Mouse (Mus musculus): ENCODE data around the gene Smyd3. TPM values are rescaled to one million over a fixed set of nuclear protein-coding genes. Genes with fewer than 3 reads are reported as not detected.

Gene Smyd3
- polyA plus RNA-seq, 1 experiment from 2014 or later, result 12.6 TPM

GRCm38 (mm10) chr1:179361481-179362466 lies 156.1 kb downstream of the Smyd3 start:
- Histone ChIP-seq H3K9me3 (replicated peaks; ENCODE audit: control insufficient read depth, low read length) (no peaks in the 10 kb centered on the region), H3K36me3 (ENCODE audit: control insufficient read depth, insufficient read depth, low read length) (no peaks in the 10 kb centered on the region), H3K4me3 (ENCODE audit: low read depth, low read length) (no peak overlapping the region), H3K4me1 (ENCODE audit: control insufficient read depth, insufficient read depth, low read length) (no peaks in the 10 kb centered on the region), H3K4me2 (no peak overlapping the region), H3K9ac (ENCODE audit: low read depth, low read length) (no peak overlapping the region), H3K27ac (ENCODE audit: low read depth, low read length) (no peak overlapping the region), H3K27me3 (ENCODE audit: control insufficient read depth, insufficient read depth, low read length) (no peaks in the 10 kb centered on the region)
- ATAC-seq (replicated peaks; ENCODE audit: insufficient number of reproducible peaks, low FRiP score, low TSS enrichment), result no peak
- 68% methylated on average over 8 of the region's 8 CpGs for WGBS (ENCODE audit: insufficient replicate concordance)

GRCm38 (mm10) chr1:179357111-179357510 lies 160.7 kb downstream of the Smyd3 start:
- Histone ChIP-seq H3K36me3 (ENCODE audit: control insufficient read depth, insufficient read depth, low read length) (no peaks in the 10 kb centered on the region), H3K4me3 (ENCODE audit: low read depth, low read length) (no peak overlapping the region), H3K27ac (ENCODE audit: low read depth, low read length) (no peak overlapping the region), H3K4me1 (ENCODE audit: control insufficient read depth, insufficient read depth, low read length) (no peaks in the 10 kb centered on the region), H3K4me2 (no peak overlapping the region), H3K9ac (ENCODE audit: low read depth, low read length) (no peak overlapping the region), H3K27me3 (ENCODE audit: control insufficient read depth, insufficient read depth, low read length) (no peaks in the 10 kb centered on the region), H3K9me3 (replicated peaks; ENCODE audit: control insufficient read depth, low read length) (no peaks in the 10 kb centered on the region)
- no peak for ATAC-seq (replicated peaks; ENCODE audit: insufficient number of reproducible peaks, low FRiP score, low TSS enrichment)
- 78% methylated on average over 2 of the region's 2 CpGs for WGBS (ENCODE audit: insufficient replicate concordance)

GRCm38 (mm10) chr1:179354250-179354649 lies 163.6 kb downstream of the Smyd3 start:
- WGBS (ENCODE audit: insufficient replicate concordance), result 85% methylated on average over 6 of the region's 6 CpGs
- Histone ChIP-seq H3K9me3 (replicated peaks; ENCODE audit: control insufficient read depth, low read length) (no peaks in the 10 kb centered on the region), H3K27me3 (ENCODE audit: control insufficient read depth, insufficient read depth, low read length) (no peaks in the 10 kb centered on the region), H3K27ac (ENCODE audit: low read depth, low read length) (no peak overlapping the region), H3K9ac (ENCODE audit: low read depth, low read length) (no peak overlapping the region), H3K4me2 (no peak overlapping the region), H3K36me3 (ENCODE audit: control insufficient read depth, insufficient read depth, low read length) (no peaks in the 10 kb centered on the region), H3K4me1 (ENCODE audit: control insufficient read depth, insufficient read depth, low read length) (no peaks in the 10 kb centered on the region), H3K4me3 (ENCODE audit: low read depth, low read length) (no peak overlapping the region)
- no peak for ATAC-seq (replicated peaks; ENCODE audit: insufficient number of reproducible peaks, low FRiP score, low TSS enrichment)

- Histone ChIP-seq H3K4me3 (ENCODE audit: low read depth, low read length) (no peak overlapping the region), H3K4me2 (no peak overlapping the region), H3K36me3 (ENCODE audit: control insufficient read depth, insufficient read depth, low read length) (no peaks in the 10 kb centered on the region), H3K27ac (ENCODE audit: low read depth, low read length) (no peak overlapping the region), H3K4me1 (ENCODE audit: control insufficient read depth, insufficient read depth, low read length) (no peaks in the 10 kb centered on the region), H3K9ac (ENCODE audit: low read depth, low read length) (no peak overlapping the region), H3K9me3 (replicated peaks; ENCODE audit: control insufficient read depth, low read length) (no peaks in the 10 kb centered on the region), H3K27me3 (ENCODE audit: control insufficient read depth, insufficient read depth, low read length) (no peaks in the 10 kb centered on the region)
- no peak for ATAC-seq (replicated peaks; ENCODE audit: insufficient number of reproducible peaks, low FRiP score, low TSS enrichment)
- 65% methylated on average over 2 of the region's 2 CpGs for WGBS (ENCODE audit: insufficient replicate concordance)
Observed at GRCm38 (mm10) chr1:179345318-179345925, 172.4 kb downstream of the Smyd3 start.

GRCm38 (mm10) chr1:179343426-179343825 lies 174.4 kb downstream of the Smyd3 start:
- no peak for ATAC-seq (replicated peaks; ENCODE audit: insufficient number of reproducible peaks, low FRiP score, low TSS enrichment)
- no peak overlapping the region for H3K27ac ChIP-seq (ENCODE audit: low read depth, low read length)
- 87% methylated on average over 17 of the region's 17 CpGs for WGBS (ENCODE audit: insufficient replicate concordance)
- no peak overlapping the region for H3K4me2 ChIP-seq
- H3K4me1 ChIP-seq (ENCODE audit: control insufficient read depth, insufficient read depth, low read length), result no peaks in the 10 kb centered on the region
- no peaks in the 10 kb centered on the region for H3K27me3 ChIP-seq (ENCODE audit: control insufficient read depth, insufficient read depth, low read length)
- H3K4me3 ChIP-seq (ENCODE audit: low read depth, low read length), result no peak overlapping the region
- no peak overlapping the region for H3K9ac ChIP-seq (ENCODE audit: low read depth, low read length)
- H3K36me3 ChIP-seq (ENCODE audit: control insufficient read depth, insufficient read depth, low read length), result no peaks in the 10 kb centered on the region
- no peaks in the 10 kb centered on the region for H3K9me3 ChIP-seq (replicated peaks; ENCODE audit: control insufficient read depth, low read length)

- H3K4me2 ChIP-seq, result no peak overlapping the region
- no peak for ATAC-seq (replicated peaks; ENCODE audit: insufficient number of reproducible peaks, low FRiP score, low TSS enrichment)
- 75% methylated on average over 1 of the region's 1 CpGs for WGBS (ENCODE audit: insufficient replicate concordance)
- H3K27ac ChIP-seq (ENCODE audit: low read depth, low read length), result no peak overlapping the region
- H3K4me3 ChIP-seq (ENCODE audit: low read depth, low read length), result no peak overlapping the region
- no peaks in the 10 kb centered on the region for H3K4me1 ChIP-seq (ENCODE audit: control insufficient read depth, insufficient read depth, low read length)
- no peaks in the 10 kb centered on the region for H3K9me3 ChIP-seq (replicated peaks; ENCODE audit: control insufficient read depth, low read length)
- H3K36me3 ChIP-seq (ENCODE audit: control insufficient read depth, insufficient read depth, low read length), result no peaks in the 10 kb centered on the region
- H3K9ac ChIP-seq (ENCODE audit: low read depth, low read length), result no peak overlapping the region
- H3K27me3 ChIP-seq (ENCODE audit: control insufficient read depth, insufficient read depth, low read length), result no peaks in the 10 kb centered on the region
Observed at GRCm38 (mm10) chr1:179341589-179341988, 176.3 kb downstream of the Smyd3 start.

GRCm38 (mm10) chr1:179339066-179339465 lies 178.8 kb downstream of the Smyd3 start:
- Histone ChIP-seq H3K9ac (ENCODE audit: low read depth, low read length) (no peak overlapping the region), H3K4me1 (ENCODE audit: control insufficient read depth, insufficient read depth, low read length) (no peaks in the 10 kb centered on the region), H3K27me3 (ENCODE audit: control insufficient read depth, insufficient read depth, low read length) (no peaks in the 10 kb centered on the region), H3K4me3 (ENCODE audit: low read depth, low read length) (no peak overlapping the region), H3K36me3 (ENCODE audit: control insufficient read depth, insufficient read depth, low read length) (no peaks in the 10 kb centered on the region), H3K27ac (ENCODE audit: low read depth, low read length) (no peak overlapping the region), H3K4me2 (no peak overlapping the region), H3K9me3 (replicated peaks; ENCODE audit: control insufficient read depth, low read length) (no peaks in the 10 kb centered on the region)
- ATAC-seq (replicated peaks; ENCODE audit: insufficient number of reproducible peaks, low FRiP score, low TSS enrichment), result no peak
- WGBS (ENCODE audit: insufficient replicate concordance), result 86% methylated on average over 3 of the region's 3 CpGs

- H3K4me1 ChIP-seq (ENCODE audit: control insufficient read depth, insufficient read depth, low read length), result no peaks in the 10 kb centered on the region
- H3K27me3 ChIP-seq (ENCODE audit: control insufficient read depth, insufficient read depth, low read length), result no peaks in the 10 kb centered on the region
- 91% methylated on average over 5 of the region's 5 CpGs for WGBS (ENCODE audit: insufficient replicate concordance)
- no peak overlapping the region for H3K4me3 ChIP-seq (ENCODE audit: low read depth, low read length)
- no peak overlapping the region for H3K9ac ChIP-seq (ENCODE audit: low read depth, low read length)
- H3K4me2 ChIP-seq, result no peak overlapping the region
- H3K27ac ChIP-seq (ENCODE audit: low read depth, low read length), result no peak overlapping the region
- ATAC-seq (replicated peaks; ENCODE audit: insufficient number of reproducible peaks, low FRiP score, low TSS enrichment), result no peak
- no peaks in the 10 kb centered on the region for H3K9me3 ChIP-seq (replicated peaks; ENCODE audit: control insufficient read depth, low read length)
- H3K36me3 ChIP-seq (ENCODE audit: control insufficient read depth, insufficient read depth, low read length), result no peaks in the 10 kb centered on the region
Observed at GRCm38 (mm10) chr1:179337529-179337928, 180.3 kb downstream of the Smyd3 start.

All from heart, embryonic 11.5 days (tissue).